Mouse (Mus musculus): ENCODE results near the gene E2f8. TPM values are rescaled to one million over a fixed set of nuclear protein-coding genes. Genes with fewer than 3 reads are reported as not detected.

Gene E2f8
- polyA plus RNA-seq, 1 experiment = 5.4 TPM

DNA sequence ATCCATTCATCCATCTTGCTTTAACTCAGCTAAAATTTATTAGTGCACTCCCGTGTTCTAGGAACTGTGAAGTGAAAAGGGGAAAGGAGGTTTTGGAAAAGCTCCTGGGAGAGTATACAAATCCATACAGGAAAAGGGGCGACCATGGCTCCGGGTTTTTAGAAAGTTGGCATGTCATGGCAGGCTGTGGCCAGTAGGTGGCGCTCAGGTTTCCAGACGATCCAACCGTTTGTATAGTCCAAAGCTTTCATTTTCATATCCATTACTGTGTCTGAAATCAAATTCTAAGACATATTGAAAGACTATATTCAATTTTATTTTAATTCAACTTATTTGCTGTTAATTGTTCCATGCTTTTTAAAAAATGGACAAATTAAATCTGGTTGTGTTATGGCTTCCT is 12.8 kb upstream of the E2f8 start:
- peak in 1 of 2 experiments; percentile 47 for DNase-seq (ENCODE audit: low read depth in 1 of 2, low spot score in 2 of 2)
- Histone ChIP-seq H3K27me3 (ENCODE audit: control insufficient read depth, insufficient read depth, low read length) (no peaks in the 10 kb centered on the region), H3K27ac (ENCODE audit: insufficient read depth, low read length) (no peak overlapping the region), H3K4me3 (ENCODE audit: extremely low read depth, insufficient read depth, insufficient read length) (no peak overlapping the region), H3K36me3 (ENCODE audit: control insufficient read depth, insufficient read depth, low read length) (no peaks in the 10 kb centered on the region), H3K4me1 (ENCODE audit: control insufficient read depth, insufficient read depth, insufficient read length) (peaks cover 17% of the 10 kb centered on the region; the same call in 1 of the 2 replicates)
- no peak for TF ChIP-seq POLR2A (IDR thresholded peaks at IDR 0.05; ENCODE audit: low read depth, low read length)
- TF ChIP-seq CTCF (IDR thresholded peaks at IDR 0.05; ENCODE audit: extremely low read depth, insufficient read depth, insufficient read length, insufficient replicate concordance) = peak; percentile 79; the same call in 1 of the 2 replicates
- 3% methylated on average over 6 of the region's 6 CpGs for whole genome bisulfite sequencing

- Histone ChIP-seq H3K4me1 (ENCODE audit: control insufficient read depth, insufficient read depth, insufficient read length) (peaks cover 9% of the 10 kb centered on the region; the same call in 1 of the 2 replicates), H3K36me3 (ENCODE audit: control insufficient read depth, insufficient read depth, low read length) (no peaks in the 10 kb centered on the region), H3K27me3 (ENCODE audit: control insufficient read depth, insufficient read depth, low read length) (no peaks in the 10 kb centered on the region), H3K27ac (ENCODE audit: insufficient read depth, low read length) (no peak overlapping the region), H3K4me3 (ENCODE audit: extremely low read depth, insufficient read depth, insufficient read length) (no peak overlapping the region)
- TF ChIP-seq POLR2A (IDR thresholded peaks at IDR 0.05; ENCODE audit: low read depth, low read length) = no peak
- TF ChIP-seq CTCF (IDR thresholded peaks at IDR 0.05; ENCODE audit: extremely low read depth, insufficient read depth, insufficient read length, insufficient replicate concordance) = no peak
- DNase-seq (ENCODE audit: low read depth in 1 of 2, low spot score in 2 of 2) = no peak
- WGBS = 70% methylated on average over 7 of the region's 7 CpGs
These were observed 11.7 kb upstream of the E2f8 start for GRCm38 (mm10) chr7:48893093-48893492.

DNA sequence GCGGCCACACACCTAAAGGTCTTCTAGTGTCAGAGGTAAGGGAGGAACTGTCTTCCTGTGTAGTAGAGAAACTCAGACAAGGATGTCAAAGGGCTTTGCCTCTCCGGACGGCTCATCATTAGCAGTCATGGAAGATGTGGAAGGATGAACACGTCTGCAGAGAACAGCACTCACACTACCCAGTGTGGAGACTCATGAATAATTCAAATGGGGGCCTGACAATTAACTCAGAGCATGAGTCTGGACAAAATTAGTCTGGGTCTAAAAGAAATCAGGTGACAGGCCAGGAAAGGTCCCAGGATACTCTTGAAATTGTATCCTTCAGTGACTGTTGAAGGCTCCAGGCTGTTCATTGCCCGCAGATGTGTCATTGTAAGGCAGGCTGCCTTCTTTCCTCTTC is 9.6 kb upstream of the E2f8 start:
- H3K4me1 ChIP-seq (ENCODE audit: control insufficient read depth, insufficient read depth, insufficient read length) = no peaks in the 10 kb centered on the region
- TF ChIP-seq CTCF (IDR thresholded peaks at IDR 0.05; ENCODE audit: extremely low read depth, insufficient read depth, insufficient read length, insufficient replicate concordance) (no peak), POLR2A (IDR thresholded peaks at IDR 0.05; ENCODE audit: low read depth, low read length) (no peak)
- WGBS = 90% methylated on average over 5 of the region's 5 CpGs
- no peaks in the 10 kb centered on the region for H3K36me3 ChIP-seq (ENCODE audit: control insufficient read depth, insufficient read depth, low read length)
- no peaks in the 10 kb centered on the region for H3K27me3 ChIP-seq (ENCODE audit: control insufficient read depth, insufficient read depth, low read length)
- DNase-seq (ENCODE audit: low read depth in 1 of 2, low spot score in 2 of 2) = no peak
- H3K27ac ChIP-seq (ENCODE audit: insufficient read depth, low read length) = no peak overlapping the region
- H3K4me3 ChIP-seq (ENCODE audit: extremely low read depth, insufficient read depth, insufficient read length) = no peak overlapping the region

DNA sequence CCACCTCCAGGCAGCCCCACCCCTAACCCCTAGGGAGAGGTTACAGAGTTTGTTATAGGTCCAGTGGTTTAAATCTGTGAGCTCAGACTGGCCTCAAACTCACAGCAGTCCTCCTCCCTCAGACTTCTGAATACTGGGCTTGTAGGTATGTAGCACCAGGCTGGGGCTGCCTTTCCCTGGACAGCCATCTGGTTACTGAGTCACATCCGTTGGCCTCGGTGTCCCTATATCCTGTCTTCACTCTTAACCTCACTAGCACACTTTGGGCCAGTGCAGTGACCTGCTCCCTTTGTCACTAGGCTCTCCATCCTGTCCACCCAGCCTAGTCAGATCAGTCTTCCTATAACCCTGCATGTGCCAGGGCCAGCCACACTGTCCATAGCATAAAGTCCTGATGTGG is 7.4 kb upstream of the E2f8 start:
- DNase-seq (ENCODE audit: low read depth in 1 of 2, low spot score in 2 of 2) = no peak
- H3K4me3 ChIP-seq (ENCODE audit: extremely low read depth, insufficient read depth, insufficient read length) = no peak overlapping the region
- H3K4me1 ChIP-seq (ENCODE audit: control insufficient read depth, insufficient read depth, insufficient read length) = no peaks in the 10 kb centered on the region
- H3K27me3 ChIP-seq (ENCODE audit: control insufficient read depth, insufficient read depth, low read length) = no peaks in the 10 kb centered on the region
- WGBS = 90% methylated on average over 2 of the region's 2 CpGs
- TF ChIP-seq POLR2A (IDR thresholded peaks at IDR 0.05; ENCODE audit: low read depth, low read length) (no peak), CTCF (IDR thresholded peaks at IDR 0.05; ENCODE audit: extremely low read depth, insufficient read depth, insufficient read length, insufficient replicate concordance) (no peak)
- no peak overlapping the region for H3K27ac ChIP-seq (ENCODE audit: insufficient read depth, low read length)
- no peaks in the 10 kb centered on the region for H3K36me3 ChIP-seq (ENCODE audit: control insufficient read depth, insufficient read depth, low read length)

- Histone ChIP-seq H3K4me1 (ENCODE audit: control insufficient read depth, insufficient read depth, insufficient read length) (no peaks in the 10 kb centered on the region), H3K4me3 (ENCODE audit: extremely low read depth, insufficient read depth, insufficient read length) (no peak overlapping the region), H3K36me3 (ENCODE audit: control insufficient read depth, insufficient read depth, low read length) (no peaks in the 10 kb centered on the region), H3K27me3 (ENCODE audit: control insufficient read depth, insufficient read depth, low read length) (no peaks in the 10 kb centered on the region), H3K27ac (ENCODE audit: insufficient read depth, low read length) (no peak overlapping the region)
- TF ChIP-seq POLR2A (IDR thresholded peaks at IDR 0.05; ENCODE audit: low read depth, low read length) (no peak), CTCF (IDR thresholded peaks at IDR 0.05; ENCODE audit: extremely low read depth, insufficient read depth, insufficient read length, insufficient replicate concordance) (no peak)
- 51% methylated on average over 8 of the region's 8 CpGs for WGBS
- DNase-seq (ENCODE audit: low read depth in 1 of 2, low spot score in 2 of 2) = no peak
These were observed 6.6 kb upstream of the E2f8 start for GRCm38 (mm10) chr7:48887973-48888372.

DNA sequence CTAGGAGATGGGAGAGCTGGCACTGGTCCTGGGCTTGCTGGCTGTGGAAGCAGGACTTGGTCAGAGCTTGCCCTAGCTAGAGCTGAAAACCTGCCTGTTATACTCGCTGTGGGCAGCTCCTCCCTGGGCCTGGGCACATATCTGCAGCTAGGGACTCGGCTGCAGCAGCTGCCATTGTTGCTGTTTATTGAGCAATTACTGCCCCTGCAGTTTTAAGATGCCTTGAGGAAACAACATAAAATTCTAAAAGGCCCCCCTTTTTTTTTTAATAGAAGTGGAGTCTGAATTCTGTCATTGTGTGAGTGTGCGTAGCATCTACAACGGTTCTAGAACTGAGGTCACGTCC is 2.8 kb upstream of the E2f8 start:
- WGBS = 87% methylated on average over 5 of the region's 5 CpGs
- DNase-seq (ENCODE audit: low read depth in 1 of 2, low spot score in 2 of 2) = no peak
- H3K4me1 ChIP-seq (ENCODE audit: control insufficient read depth, insufficient read depth, insufficient read length) = peaks cover 4% of the 10 kb centered on the region
- no peak overlapping the region for H3K4me3 ChIP-seq (ENCODE audit: extremely low read depth, insufficient read depth, insufficient read length)
- H3K27me3 ChIP-seq (ENCODE audit: control insufficient read depth, insufficient read depth, low read length) = peaks cover 5% of the 10 kb centered on the region; the same call in 1 of the 2 replicates
- H3K27ac ChIP-seq (ENCODE audit: insufficient read depth, low read length) = no peak overlapping the region
- H3K36me3 ChIP-seq (ENCODE audit: control insufficient read depth, insufficient read depth, low read length) = no peaks in the 10 kb centered on the region
- no peak for TF ChIP-seq CTCF (IDR thresholded peaks at IDR 0.05; ENCODE audit: extremely low read depth, insufficient read depth, insufficient read length, insufficient replicate concordance)
- TF ChIP-seq POLR2A (IDR thresholded peaks at IDR 0.05; ENCODE audit: low read depth, low read length) = no peak

DNA sequence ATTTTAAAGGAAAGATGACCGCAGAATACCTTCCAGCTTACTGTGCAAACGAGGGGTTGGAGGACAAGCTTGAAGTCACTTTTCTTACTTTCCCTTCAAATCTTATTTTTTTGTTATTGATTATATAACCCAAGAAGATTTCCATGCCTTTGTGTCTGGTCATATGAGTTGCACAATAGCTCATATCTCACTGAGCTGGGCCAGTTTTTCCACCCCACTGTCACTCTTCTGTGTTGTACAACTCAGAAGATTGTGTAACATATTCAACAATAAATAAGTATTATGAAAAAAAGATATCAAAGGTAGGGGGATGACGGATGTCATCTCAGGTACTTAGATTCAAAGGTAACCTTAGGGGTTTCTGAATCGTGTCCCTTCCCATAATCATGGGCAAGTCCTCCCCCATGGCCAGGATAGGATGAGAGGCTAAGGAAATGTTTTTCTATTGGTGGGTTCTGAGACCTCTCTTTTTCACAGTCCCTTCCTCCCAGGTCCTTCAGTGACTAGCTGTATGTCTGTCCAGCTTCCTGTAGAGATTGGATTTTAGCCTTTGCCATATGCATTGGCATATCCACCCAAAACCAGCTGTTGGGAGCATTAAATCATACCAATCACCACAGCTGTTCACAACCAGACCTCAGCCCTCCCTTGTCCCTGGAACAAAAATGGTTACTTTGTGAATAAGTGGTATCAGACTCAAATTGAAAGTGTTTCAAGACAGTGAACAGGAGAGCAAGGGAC is 2.3 kb upstream of the E2f8 start:
- no peak for DNase-seq (ENCODE audit: low read depth in 1 of 2, low spot score in 2 of 2)
- TF ChIP-seq CTCF (IDR thresholded peaks at IDR 0.05; ENCODE audit: extremely low read depth, insufficient read depth, insufficient read length, insufficient replicate concordance) (no peak), POLR2A (IDR thresholded peaks at IDR 0.05; ENCODE audit: low read depth, low read length) (no peak)
- 86% methylated on average over 4 of the region's 4 CpGs for WGBS
- Histone ChIP-seq H3K36me3 (ENCODE audit: control insufficient read depth, insufficient read depth, low read length) (no peaks in the 10 kb centered on the region), H3K27me3 (ENCODE audit: control insufficient read depth, insufficient read depth, low read length) (peaks cover 5% of the 10 kb centered on the region; the same call in 1 of the 2 replicates), H3K27ac (ENCODE audit: insufficient read depth, low read length) (no peak overlapping the region), H3K4me1 (ENCODE audit: control insufficient read depth, insufficient read depth, insufficient read length) (peaks cover 4% of the 10 kb centered on the region), H3K4me3 (ENCODE audit: extremely low read depth, insufficient read depth, insufficient read length) (no peak overlapping the region)
